Mouse (Mus musculus): ENCODE measurements around the gene Tmed1. TPM values are rescaled to one million over a fixed set of nuclear protein-coding genes. Genes with fewer than 3 reads are reported as not detected.
"Not testable (repeated sequence)": the region's sequence is repeated elsewhere in the genome, so short reads cannot be mapped to it uniquely, and the experiment has no call there.

Tmed1 gene
- polyA plus RNA-seq, 1 experiment = 27.1 TPM

- no peak for DNase-seq (ENCODE audit: extremely low spot score in 1 of 2, low spot score in 1 of 2)
These were observed 16.5 kb upstream of the Tmed1 start for GRCm38 (mm10) chr9:21526634-21526944.

GRCm38 (mm10) chr9:21525937-21526633 is 16.0 kb upstream of the Tmed1 start, which contains the start of gene AB124611:
Gene AB124611, plus strand, starts transcription at chr9:21526176.
- DNase-seq (ENCODE audit: extremely low spot score in 1 of 2, low spot score in 1 of 2) = no peak

- DNase-seq (ENCODE audit: extremely low spot score in 1 of 2, low spot score in 1 of 2) = no peak
These were observed 15.3 kb upstream of the Tmed1 start for GRCm38 (mm10) chr9:21525142-21525936.

- DNase-seq (ENCODE audit: extremely low spot score in 1 of 2, low spot score in 1 of 2) = not testable (repeated sequence)
These were observed 8.6 kb upstream of the Tmed1 start for GRCm38 (mm10) chr9:21518690-21519089.

GRCm38 (mm10) chr9:21517947-21518495 is 8.0 kb upstream of the Tmed1 start:
- no peak for DNase-seq (ENCODE audit: extremely low spot score in 1 of 2, low spot score in 1 of 2)

GRCm38 (mm10) chr9:21513466-21513865 is 3.4 kb upstream of the Tmed1 start:
- DNase-seq (ENCODE audit: extremely low spot score in 1 of 2, low spot score in 1 of 2) = no peak

- no peak for DNase-seq (ENCODE audit: extremely low spot score in 1 of 2, low spot score in 1 of 2)
These were observed 1.0 kb upstream of the Tmed1 start for GRCm38 (mm10) chr9:21511052-21511451.

- DNase-seq (ENCODE audit: extremely low spot score in 1 of 2, low spot score in 1 of 2) = no peak
These were observed 600 bp upstream of the Tmed1 start for GRCm38 (mm10) chr9:21510689-21511015.

GRCm38 (mm10) chr9:21508871-21509404 is 1.1 kb downstream of the Tmed1 start:
- DNase-seq (ENCODE audit: extremely low spot score in 1 of 2, low spot score in 1 of 2) = no peak

- DNase-seq (ENCODE audit: extremely low spot score in 1 of 2, low spot score in 1 of 2) = no peak
These were observed 2.2 kb downstream of the Tmed1 start for GRCm38 (mm10) chr9:21507753-21508430.

- no peak for DNase-seq (ENCODE audit: extremely low spot score in 1 of 2, low spot score in 1 of 2)
These were observed 4.3 kb downstream of the Tmed1 start for GRCm38 (mm10) chr9:21505767-21506166.

GRCm38 (mm10) chr9:21503352-21503751 is 6.7 kb downstream of the Tmed1 start:
- no peak for DNase-seq (ENCODE audit: extremely low spot score in 1 of 2, low spot score in 1 of 2)

GRCm38 (mm10) chr9:21498284-21498902 is 11.7 kb downstream of the Tmed1 start:
- DNase-seq (ENCODE audit: extremely low spot score in 1 of 2, low spot score in 1 of 2) = no peak

- no peak for DNase-seq (ENCODE audit: extremely low spot score in 1 of 2, low spot score in 1 of 2)
These were observed 12.4 kb downstream of the Tmed1 start for GRCm38 (mm10) chr9:21497664-21498063.

- peak in 1 of 2 experiments; percentile 33 for DNase-seq (ENCODE audit: extremely low spot score in 1 of 2, low spot score in 1 of 2)
These were observed 13.0 kb downstream of the Tmed1 start for GRCm38 (mm10) chr9:21497050-21497542.

- no peak for DNase-seq (ENCODE audit: extremely low spot score in 1 of 2, low spot score in 1 of 2)
These were observed 13.6 kb downstream of the Tmed1 start for GRCm38 (mm10) chr9:21496308-21497049.

- peak in 1 of 2 experiments; percentile 63 for DNase-seq (ENCODE audit: extremely low spot score in 1 of 2, low spot score in 1 of 2)
These were observed 15.3 kb downstream of the Tmed1 start for GRCm38 (mm10) chr9:21494726-21495125.

- DNase-seq (ENCODE audit: extremely low spot score in 1 of 2, low spot score in 1 of 2) = no peak
These were observed 16.1 kb downstream of the Tmed1 start for GRCm38 (mm10) chr9:21493907-21494306.

GRCm38 (mm10) chr9:21490696-21491095 is 19.4 kb downstream of the Tmed1 start:
- no peak for DNase-seq (ENCODE audit: extremely low spot score in 1 of 2, low spot score in 1 of 2)

GRCm38 (mm10) chr9:21488246-21488645 is 21.8 kb downstream of the Tmed1 start:
- not testable (repeated sequence) for DNase-seq (ENCODE audit: extremely low spot score in 1 of 2, low spot score in 1 of 2)
